Mouse (Mus musculus) spleen, adult 10 weeks (tissue): Measurements from ENCODE around the gene Siah2. TPM values are rescaled to one million over a fixed set of nuclear protein-coding genes. Genes with fewer than 3 reads are reported as not detected.

ENCODE experiments used
- polyA plus RNA-seq: library from polyadenylated mRNA; stranded (reverse); fragments of 350-450 nt; fragmentation: Illumina TruSeq; extraction: RNeasy Lipid Tissue Mini Kit (QIAGEN cat#74804); gene quantifications from one replicate; pipeline ENCODE4 v1.2.3, GENCODE M21; 2015; ENCODE audit warnings: low replicate concordance; ENCODE audit not compliant: insufficient read depth

Siah2 gene
- polyA plus RNA-seq, result 11.1 TPM

GRCm38 (mm10) chr3:58691997-58692721, at the start of gene Siah2:
TSS of gene Siah2 (minus strand) at chr3:58692400.

GRCm38 (mm10) chr3:58636406-58637295, 55.5 kb downstream of the Siah2 start, which contains the start of gene Erich6:
TSS of gene Erich6 (minus strand) at chr3:58637207.

Other genes starting within 250 kb of the Siah2 start
- gene Eif2a, start 166.6 kb downstream of the Siah2 start, polyA plus RNA-seq, result 83.6 TPM
- gene Serp1, start 166.5 kb downstream of the Siah2 start, polyA plus RNA-seq, result 283 TPM
- gene Selenot, start 115.8 kb downstream of the Siah2 start, polyA plus RNA-seq, result 188 TPM
- not detected for gene Erich6, start 55.2 kb downstream of the Siah2 start, polyA plus RNA-seq
- gene Mindy4b-ps, start 129.9 kb upstream of the Siah2 start, polyA plus RNA-seq, result not detected
- gene Clrn1, start 192.9 kb upstream of the Siah2 start, polyA plus RNA-seq, result not detected